Mouse (Mus musculus): ENCODE results near the gene Klhl29.

- TF ChIP-seq CTCF (IDR thresholded peaks at IDR 0.05; ENCODE audit: borderline replicate concordance, control insufficient read depth, extremely low read depth, insufficient read depth, low read length, poor library complexity) (no peak), POLR2A (IDR thresholded peaks at IDR 0.05; ENCODE audit: control insufficient read depth, extremely low read depth, insufficient read depth, low read length, poor library complexity) (no peak)
Observed at GRCm38 (mm10) chr12:5274519-5274944, 101.0 kb downstream of the Klhl29 start.
